Mouse (Mus musculus): Measurements from ENCODE around the gene Adamtsl1.
A peak's percentile ranks its signal among the peaks of the same experiment; 100 is the strongest.

Adamtsl1 gene

GRCm38 (mm10) chr4:85819169-85819568 is 305.2 kb downstream of the Adamtsl1 start:
- peak; percentile 56 to 81 for DNase-seq

GRCm38 (mm10) chr4:85819921-85820320 is 305.9 kb downstream of the Adamtsl1 start:
- no peak for DNase-seq

GRCm38 (mm10) chr4:85823952-85824704 is 310.2 kb downstream of the Adamtsl1 start:
- no peak for DNase-seq

- DNase-seq: no peak
Measured at GRCm38 (mm10) chr4:85824705-85825085, 310.7 kb downstream of the Adamtsl1 start.

- peak; percentile 48 to 74 for DNase-seq
Measured at GRCm38 (mm10) chr4:85837058-85837457, 323.1 kb downstream of the Adamtsl1 start.

- DNase-seq: peak; percentile 76
Measured at GRCm38 (mm10) chr4:85837532-85837965, 323.6 kb downstream of the Adamtsl1 start.

- no peak for DNase-seq
Measured at GRCm38 (mm10) chr4:85838031-85838430, 324.1 kb downstream of the Adamtsl1 start.

GRCm38 (mm10) chr4:85842113-85842512 is 328.1 kb downstream of the Adamtsl1 start:
- DNase-seq: peak; percentile 86 to 91

GRCm38 (mm10) chr4:85844381-85844780 is 330.4 kb downstream of the Adamtsl1 start:
- DNase-seq: peak; percentile 56 to 62

GRCm38 (mm10) chr4:85845931-85846330 is 332.0 kb downstream of the Adamtsl1 start:
- DNase-seq: no peak

- peak; percentile 28 to 36 for DNase-seq
Measured at GRCm38 (mm10) chr4:85853401-85853800, 339.4 kb downstream of the Adamtsl1 start.

- DNase-seq: no peak
Measured at GRCm38 (mm10) chr4:85854507-85854906, 340.5 kb downstream of the Adamtsl1 start.

- peak in 1 of 2 experiments; percentile 4 for DNase-seq
Measured at GRCm38 (mm10) chr4:85879376-85879775, 365.4 kb downstream of the Adamtsl1 start.

GRCm38 (mm10) chr4:85881318-85881717 is 367.3 kb downstream of the Adamtsl1 start:
- DNase-seq: no peak

GRCm38 (mm10) chr4:85884031-85884430 is 370.1 kb downstream of the Adamtsl1 start:
- DNase-seq: no peak

DNA sequence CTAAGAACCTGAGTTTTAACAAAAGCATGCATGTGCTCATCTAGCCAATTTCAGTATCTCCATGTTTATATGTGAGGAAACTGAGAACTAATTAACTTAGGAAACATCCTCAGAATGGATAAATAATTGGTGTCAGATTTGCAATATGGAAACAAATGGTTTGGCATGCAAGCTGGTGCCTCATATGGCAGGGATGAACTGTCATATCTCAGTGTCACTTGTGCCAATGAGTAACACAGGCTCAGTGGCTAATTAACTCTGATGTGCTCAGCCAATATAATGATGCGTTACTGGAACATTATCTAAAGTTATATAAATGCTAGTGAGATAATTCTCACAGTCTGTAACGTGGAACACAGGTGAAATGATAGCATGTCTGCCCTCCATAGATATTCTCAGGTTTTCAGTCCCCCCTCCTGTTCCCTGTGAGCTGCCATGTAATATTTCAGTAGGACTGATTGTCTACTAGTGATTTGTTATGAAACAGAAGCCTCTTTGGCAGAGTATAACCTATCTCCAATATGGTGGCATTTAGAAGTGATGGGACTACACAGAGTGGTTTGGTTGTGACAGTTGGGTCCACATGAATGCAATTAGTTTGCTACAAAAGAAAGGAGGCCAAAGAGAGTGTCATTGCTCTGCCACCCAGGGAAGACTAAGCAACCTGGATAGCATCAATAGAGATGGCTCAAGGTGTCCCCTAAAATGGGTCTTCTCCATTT is 376.1 kb downstream of the Adamtsl1 start:
- no peak for DNase-seq

DNA sequence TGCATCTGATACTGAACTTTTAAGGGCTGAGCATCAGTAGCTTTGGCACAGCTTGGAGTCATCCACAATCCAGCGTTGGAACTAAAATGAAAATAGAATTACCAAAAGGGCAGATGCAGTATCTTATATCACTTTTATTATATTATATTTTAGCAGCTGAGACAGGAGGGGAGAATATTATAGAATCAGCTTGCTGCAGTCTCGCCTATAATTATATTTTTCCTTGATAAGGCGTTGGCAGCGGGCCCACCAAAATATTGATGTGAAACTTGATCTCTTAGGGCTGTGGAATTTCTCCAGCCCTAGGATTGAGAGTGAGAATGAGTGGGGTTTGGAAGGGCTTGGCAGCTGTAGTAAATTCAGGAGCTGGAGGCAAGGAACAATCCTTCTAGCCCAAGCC is 387.3 kb downstream of the Adamtsl1 start:
- no peak for DNase-seq

GRCm38 (mm10) chr4:85904217-85904616 is 390.2 kb downstream of the Adamtsl1 start:
- no peak for DNase-seq

DNA sequence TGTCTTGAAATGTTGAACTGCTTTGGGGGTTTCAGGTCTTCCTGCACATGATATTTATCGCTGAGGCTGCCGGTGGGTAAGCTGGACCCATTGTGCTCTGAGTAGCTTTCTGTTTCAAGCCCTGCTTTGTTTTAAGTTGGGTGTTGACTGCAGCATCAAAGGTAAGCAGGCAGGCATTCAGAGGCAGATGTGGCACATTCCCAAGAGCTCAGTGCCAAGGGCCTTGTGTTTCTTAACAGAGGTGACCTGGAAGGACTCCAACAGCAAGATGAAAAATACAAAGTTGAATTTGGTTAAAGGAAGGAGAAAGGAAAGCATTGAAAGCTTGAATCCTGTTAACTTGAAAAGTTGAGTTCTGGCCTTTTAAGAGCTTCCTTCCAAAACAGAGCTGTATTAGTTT is 402.1 kb downstream of the Adamtsl1 start:
- DNase-seq: no peak

- no peak for DNase-seq
Measured at GRCm38 (mm10) chr4:85918366-85918765, 404.4 kb downstream of the Adamtsl1 start.

DNA sequence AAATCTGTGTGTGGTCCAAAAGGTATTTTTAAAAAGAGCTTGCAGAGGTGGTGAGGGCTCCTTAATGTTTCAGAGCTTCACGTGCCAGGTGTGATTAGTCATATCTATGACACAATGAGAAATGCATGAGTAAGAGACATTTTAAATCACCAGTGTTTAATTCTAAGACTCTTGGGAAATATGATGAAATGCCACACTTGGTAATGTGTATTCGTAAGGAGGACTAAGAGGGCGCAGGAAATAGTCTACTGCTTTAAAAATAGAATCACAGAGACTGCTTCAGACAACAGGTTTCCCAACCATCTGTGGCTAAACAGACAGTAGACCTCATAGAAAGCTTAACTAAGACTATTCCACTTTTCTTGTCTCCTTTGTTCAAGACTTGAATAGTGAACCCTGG is 406.5 kb downstream of the Adamtsl1 start:
- no peak for DNase-seq

DNA sequence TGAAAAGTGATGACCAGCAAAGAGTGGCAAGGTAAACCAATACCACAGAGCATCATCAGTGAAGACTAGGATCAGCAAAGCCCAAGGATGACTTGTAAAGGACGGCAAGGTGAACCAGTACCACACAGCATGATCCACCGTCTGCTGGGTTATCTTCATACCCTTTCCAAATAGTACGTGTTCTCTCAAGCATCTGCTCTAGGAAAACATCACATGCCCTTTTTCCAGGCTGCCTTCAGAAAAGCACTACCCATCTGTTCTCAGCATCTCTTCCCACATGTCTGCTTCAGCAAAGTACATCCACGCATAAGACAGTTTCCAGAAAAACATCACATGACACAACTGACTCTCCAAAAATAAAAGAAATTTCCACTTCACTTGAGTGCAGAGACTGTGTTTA is 408.8 kb downstream of the Adamtsl1 start:
- DNase-seq: no peak

GRCm38 (mm10) chr4:85932129-85932528 is 418.2 kb downstream of the Adamtsl1 start:
- DNase-seq: no peak

GRCm38 (mm10) chr4:85939460-85939859 is 425.5 kb downstream of the Adamtsl1 start:
- DNase-seq: no peak
